Mouse (Mus musculus) limb, embryonic 15.5 days (tissue): ENCODE measurements at regions not wholly inside any gene's neighbourhood (a gene's known extent, or its start where the extent isn't known, plus 50 kb on each side); places are given as distances from the start of the nearest gene placed in this dataset.

ENCODE experiments used
- ATAC-seq: fragments of 200-750 bp; cut with Nextera tagmentation; 2 replicates; pipeline ENCODE4 v1.8.0; 2017; ENCODE audit warnings: low read depth, moderate TSS enrichment; ENCODE audit not compliant: insufficient number of reproducible peaks, low FRiP score, low TSS enrichment
- H3K27ac ChIP-seq: fragments of 300-500 bp; sonication (generic); 2 replicates; pipeline ENCODE4 v1.5.1; 2015; ENCODE audit warnings: moderate library complexity, mild to moderate bottlenecking, inconsistent platforms
- H3K27me3 ChIP-seq: fragments of 300-500 bp; sonication (generic); 2 replicates; pipeline ENCODE4 v1.6.1; 2015; ENCODE audit warnings: inconsistent platforms
- H3K36me3 ChIP-seq: fragments of 300-500 bp; sonication (generic); 2 replicates; pipeline ENCODE4 v1.6.1; 2015; ENCODE audit warnings: inconsistent platforms
- H3K4me1 ChIP-seq: fragments of 300-500 bp; sonication (generic); 2 replicates; pipeline ENCODE4 v1.6.1; 2015; ENCODE audit warnings: inconsistent platforms
- H3K4me2 ChIP-seq: fragments of 300-500 bp; sonication (generic); 2 replicates; pipeline ENCODE4 v1.6.1; 2015; ENCODE audit warnings: mild to moderate bottlenecking, inconsistent platforms
- H3K4me3 ChIP-seq: fragments of 300-500 bp; sonication (generic); 2 replicates; pipeline ENCODE4 v1.5.1; 2015; ENCODE audit warnings: mild to moderate bottlenecking, inconsistent platforms
- H3K9ac ChIP-seq: fragments of 300-500 bp; sonication (generic); 2 replicates; pipeline ENCODE4 v1.6.1; 2015; ENCODE audit warnings: inconsistent platforms
- H3K9me3 ChIP-seq: fragments of 300-500 bp; sonication (generic); 2 replicates; pipeline ENCODE4 v1.6.1; 2016; ENCODE audit warnings: inconsistent platforms
- WGBS: fragments of 180-500 bp; shearing (Covaris S2); methylation state at CpG from one replicate; pipeline ENCODE4 v1.1.7; 2015; 5-methylcytosine and 5-hydroxymethylcytosine counted together

GRCm38 (mm10) chr3:65478215-65478614 lies 50.0 kb upstream of the Tiparp start:
- peaks cover 10% of the 10 kb centered on the region for H3K4me1 ChIP-seq
- 81% methylated on average over 6 of the region's 6 CpGs for WGBS

GRCm38 (mm10) chr3:65477111-65477510 lies 51.1 kb upstream of the Tiparp start:
- no peaks in the 10 kb centered on the region for H3K36me3 ChIP-seq
- WGBS: 68% methylated on average over 4 of the region's 4 CpGs
- H3K4me2 ChIP-seq: no peak overlapping the region
- H3K4me3 ChIP-seq: no peak overlapping the region
- H3K4me1 ChIP-seq: peaks cover under 1% of the 10 kb centered on the region; the same call in 1 of the 2 replicates
- no peak overlapping the region for H3K9ac ChIP-seq
- ATAC-seq: no peak
- no peak overlapping the region for H3K27ac ChIP-seq
- H3K9me3 ChIP-seq: no peaks in the 10 kb centered on the region
- H3K27me3 ChIP-seq: no peaks in the 10 kb centered on the region

More at GRCm38 (mm10) chr3:65478215-65478614, 50.0 kb upstream of the Tiparp start:
- Histone ChIP-seq H3K4me2 (no peak overlapping the region), H3K27ac (no peak overlapping the region), H3K9me3 (no peaks in the 10 kb centered on the region), H3K36me3 (no peaks in the 10 kb centered on the region), H3K9ac (no peak overlapping the region), H3K4me3 (no peak overlapping the region), H3K27me3 (no peaks in the 10 kb centered on the region)
- ATAC-seq: no peak

GRCm38 (mm10) chr3:65476091-65476953 lies 51.9 kb upstream of the Tiparp start:
- Histone ChIP-seq H3K36me3 (no peaks in the 10 kb centered on the region), H3K4me2 (no peak overlapping the region), H3K9ac (no peak overlapping the region), H3K9me3 (no peaks in the 10 kb centered on the region), H3K27ac (no peak overlapping the region), H3K4me3 (no peak overlapping the region), H3K27me3 (no peaks in the 10 kb centered on the region), H3K4me1 (no peaks in the 10 kb centered on the region)
- ATAC-seq: no peak
- WGBS: 88% methylated on average over 19 of the region's 19 CpGs

- no peak overlapping the region for H3K27ac ChIP-seq
- H3K36me3 ChIP-seq: no peaks in the 10 kb centered on the region
- WGBS: 61% methylated on average over 7 of the region's 7 CpGs
- no peak overlapping the region for H3K4me3 ChIP-seq
- no peaks in the 10 kb centered on the region for H3K4me1 ChIP-seq
- no peaks in the 10 kb centered on the region for H3K27me3 ChIP-seq
- H3K9ac ChIP-seq: no peak overlapping the region
- H3K4me2 ChIP-seq: no peak overlapping the region
- no peaks in the 10 kb centered on the region for H3K9me3 ChIP-seq
- no peak for ATAC-seq
Measured at GRCm38 (mm10) chr3:65474585-65474984, 53.6 kb upstream of the Tiparp start.

GRCm38 (mm10) chr3:65471796-65472195 lies 56.4 kb upstream of the Tiparp start:
- Histone ChIP-seq H3K4me2 (no peak overlapping the region), H3K27ac (no peak overlapping the region), H3K9me3 (no peaks in the 10 kb centered on the region), H3K9ac (no peak overlapping the region), H3K4me1 (no peaks in the 10 kb centered on the region), H3K36me3 (no peaks in the 10 kb centered on the region), H3K27me3 (no peaks in the 10 kb centered on the region), H3K4me3 (no peak overlapping the region)
- WGBS: 78% methylated on average over 7 of the region's 7 CpGs
- ATAC-seq: no peak

- Histone ChIP-seq H3K36me3 (no peaks in the 10 kb centered on the region), H3K27ac (no peak overlapping the region), H3K27me3 (no peaks in the 10 kb centered on the region), H3K9me3 (no peaks in the 10 kb centered on the region), H3K4me1 (no peaks in the 10 kb centered on the region), H3K4me2 (no peak overlapping the region), H3K4me3 (no peak overlapping the region), H3K9ac (no peak overlapping the region)
- 78% methylated on average over 4 of the region's 4 CpGs for WGBS
- no peak for ATAC-seq
Measured at GRCm38 (mm10) chr3:65469207-65469606, 59.0 kb upstream of the Tiparp start.

- Histone ChIP-seq H3K36me3 (no peaks in the 10 kb centered on the region), H3K4me1 (no peaks in the 10 kb centered on the region), H3K9me3 (no peaks in the 10 kb centered on the region), H3K9ac (no peak overlapping the region), H3K4me3 (no peak overlapping the region), H3K27ac (no peak overlapping the region), H3K4me2 (no peak overlapping the region), H3K27me3 (no peaks in the 10 kb centered on the region)
- ATAC-seq: no peak
- WGBS: 55% methylated on average over 5 of the region's 5 CpGs
Measured at GRCm38 (mm10) chr3:65464769-65465168, 63.4 kb upstream of the Tiparp start.

- ATAC-seq: no peak
- H3K4me3 ChIP-seq: no peak overlapping the region
- WGBS: 33% methylated on average over 4 of the region's 4 CpGs
- no peak overlapping the region for H3K4me2 ChIP-seq
- H3K36me3 ChIP-seq: no peaks in the 10 kb centered on the region
- no peaks in the 10 kb centered on the region for H3K27me3 ChIP-seq
- H3K27ac ChIP-seq: no peak overlapping the region
- no peaks in the 10 kb centered on the region for H3K9me3 ChIP-seq
- H3K4me1 ChIP-seq: peaks cover 2% of the 10 kb centered on the region
- H3K9ac ChIP-seq: no peak overlapping the region
Measured at GRCm38 (mm10) chr3:65460936-65461335, 67.3 kb upstream of the Tiparp start.

GRCm38 (mm10) chr3:65459702-65460101 lies 67.3 kb upstream of the Ssr3 start:
- no peaks in the 10 kb centered on the region for H3K27me3 ChIP-seq
- no peak overlapping the region for H3K4me2 ChIP-seq
- no peak overlapping the region for H3K4me3 ChIP-seq
- WGBS: 82% methylated on average over 5 of the region's 5 CpGs
- H3K27ac ChIP-seq: no peak overlapping the region
- H3K36me3 ChIP-seq: no peaks in the 10 kb centered on the region
- no peak for ATAC-seq
- no peak overlapping the region for H3K9ac ChIP-seq
- H3K9me3 ChIP-seq: no peaks in the 10 kb centered on the region
- peaks cover 10% of the 10 kb centered on the region for H3K4me1 ChIP-seq

- no peaks in the 10 kb centered on the region for H3K36me3 ChIP-seq
- H3K9ac ChIP-seq: no peak overlapping the region
- ATAC-seq: no peak
- no peak overlapping the region for H3K4me3 ChIP-seq
- H3K4me2 ChIP-seq: no peak overlapping the region
- H3K9me3 ChIP-seq: no peaks in the 10 kb centered on the region
- no peak overlapping the region for H3K27ac ChIP-seq
- peaks cover 10% of the 10 kb centered on the region for H3K4me1 ChIP-seq
- H3K27me3 ChIP-seq: no peaks in the 10 kb centered on the region
- WGBS: 57% methylated on average over 6 of the region's 6 CpGs
Measured at GRCm38 (mm10) chr3:65457931-65458330, 65.5 kb upstream of the Ssr3 start.

GRCm38 (mm10) chr3:65455597-65456284 lies 63.3 kb upstream of the Ssr3 start:
- ATAC-seq: peak; percentile 92

GRCm38 (mm10) chr3:65454301-65454700 lies 61.9 kb upstream of the Ssr3 start:
- Histone ChIP-seq H3K4me1 (peaks cover 10% of the 10 kb centered on the region), H3K36me3 (no peaks in the 10 kb centered on the region), H3K9me3 (no peaks in the 10 kb centered on the region), H3K9ac (no peak overlapping the region), H3K27me3 (no peaks in the 10 kb centered on the region), H3K27ac (no peak overlapping the region), H3K4me3 (no peak overlapping the region), H3K4me2 (no peak overlapping the region)
- WGBS: 93% methylated on average over 7 of the region's 7 CpGs
- ATAC-seq: no peak

More at GRCm38 (mm10) chr3:65455597-65456284, 63.3 kb upstream of the Ssr3 start:
- no peaks in the 10 kb centered on the region for H3K9me3 ChIP-seq
- H3K9ac ChIP-seq: no peak overlapping the region
- peak overlapping the region; percentile 77 for H3K27ac ChIP-seq
- H3K4me1 ChIP-seq: peaks cover 10% of the 10 kb centered on the region
- no peak overlapping the region for H3K4me3 ChIP-seq
- WGBS: 26% methylated on average over 14 of the region's 14 CpGs
- H3K36me3 ChIP-seq: no peaks in the 10 kb centered on the region
- peak overlapping the region; percentile 17; the same call in 1 of the 2 replicates for H3K4me2 ChIP-seq
- H3K27me3 ChIP-seq: no peaks in the 10 kb centered on the region
